Mouse (Mus musculus): Measurements from ENCODE around the gene Dner. TPM values are rescaled to one million over a fixed set of nuclear protein-coding genes. Genes with fewer than 3 reads are reported as not detected.
A peak's percentile ranks its signal among the peaks of the same experiment; 100 is the strongest.

The Dner gene
- total and polyA plus RNA-seq, 3 experiments: 0.05 to 0.43 (median 0.23) TPM

- no peak for TF ChIP-seq EP300 (IDR thresholded peaks at IDR 0.05; ENCODE audit: insufficient read depth, low read depth, low read length)
- no peak for TF ChIP-seq CTCF (IDR thresholded peaks at IDR 0.05)
- TF ChIP-seq POLR2A (IDR thresholded peaks at IDR 0.05; ENCODE audit: insufficient read depth, low read depth, low read length): no peak
- 69% methylated on average over 4 of the region's 4 CpGs for WGBS
- Histone ChIP-seq H3K9ac (ENCODE audit: low read depth, low read length) (no peak overlapping the region), H3K79me2 (replicated peaks; ENCODE audit: control insufficient read depth, insufficient read depth, low read length) (no peaks in the 10 kb centered on the region), H3K36me3 (ENCODE audit: control insufficient read depth, insufficient read depth, low read length) (no peaks in the 10 kb centered on the region), H3K4me1 (ENCODE audit: control insufficient read depth, insufficient read depth, low read length) (no peaks in the 10 kb centered on the region), H3K27ac (no peak overlapping the region), H3K4me3 (no peak overlapping the region), H3K27me3 (ENCODE audit: control insufficient read depth, insufficient read depth, low read length) (no peaks in the 10 kb centered on the region)
- peak; percentile 32 to 47 for DNase-seq
- intact Hi-C loops (cut with DNase I): no loop called here
These were observed 177.7 kb downstream of the Dner start for GRCm38 (mm10) chr1:84518347-84518746.

- Histone ChIP-seq H3K36me3 (ENCODE audit: control insufficient read depth, insufficient read depth, low read length) (no peaks in the 10 kb centered on the region), H3K4me1 (ENCODE audit: control insufficient read depth, insufficient read depth, low read length) (no peaks in the 10 kb centered on the region), H3K4me3 (no peak overlapping the region), H3K79me2 (replicated peaks; ENCODE audit: control insufficient read depth, insufficient read depth, low read length) (no peaks in the 10 kb centered on the region), H3K9ac (ENCODE audit: low read depth, low read length) (no peak overlapping the region), H3K27ac (no peak overlapping the region), H3K27me3 (ENCODE audit: control insufficient read depth, insufficient read depth, low read length) (no peaks in the 10 kb centered on the region)
- intact Hi-C loops (cut with DNase I): no loop called here
- 41% methylated on average over 3 of the region's 3 CpGs for WGBS
- no peak for DNase-seq
- TF ChIP-seq EP300 (IDR thresholded peaks at IDR 0.05; ENCODE audit: insufficient read depth, low read depth, low read length) (no peak), CTCF (IDR thresholded peaks at IDR 0.05) (no peak), POLR2A (IDR thresholded peaks at IDR 0.05; ENCODE audit: insufficient read depth, low read depth, low read length) (no peak)
These were observed 182.8 kb downstream of the Dner start for GRCm38 (mm10) chr1:84513201-84513600.

DNA sequence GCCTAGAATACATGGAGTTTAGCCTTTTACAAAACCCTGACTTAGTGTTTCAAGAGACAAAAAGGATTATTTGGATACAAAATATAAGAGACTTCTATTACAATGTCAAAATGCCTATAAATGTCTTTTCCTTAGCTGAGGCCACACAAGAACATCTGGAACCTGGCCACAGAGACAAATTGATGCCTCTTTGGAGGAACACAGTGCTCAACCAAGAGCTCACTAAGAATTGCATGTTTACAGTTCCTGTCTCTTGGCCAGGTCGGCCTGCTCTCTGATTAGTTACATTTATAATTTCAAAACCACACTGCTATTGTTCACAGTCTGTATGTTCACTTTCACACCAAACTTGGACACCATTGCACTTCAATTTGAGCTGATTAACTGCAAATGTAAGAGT is 187.5 kb downstream of the Dner start:
- whole genome bisulfite sequencing: 69% methylated on average over 1 of the region's 1 CpGs
- no peak overlapping the region for H3K27ac ChIP-seq
- H3K79me2 ChIP-seq (replicated peaks; ENCODE audit: control insufficient read depth, insufficient read depth, low read length): no peaks in the 10 kb centered on the region
- intact Hi-C loops (cut with DNase I): no loop called here
- no peak overlapping the region for H3K4me3 ChIP-seq
- DNase-seq: no peak
- TF ChIP-seq CTCF (IDR thresholded peaks at IDR 0.05) (no peak), EP300 (IDR thresholded peaks at IDR 0.05; ENCODE audit: insufficient read depth, low read depth, low read length) (no peak)
- no peaks in the 10 kb centered on the region for H3K36me3 ChIP-seq (ENCODE audit: control insufficient read depth, insufficient read depth, low read length)
- H3K9ac ChIP-seq (ENCODE audit: low read depth, low read length): no peak overlapping the region
- no peaks in the 10 kb centered on the region; the same call in 1 of the 2 replicates for H3K4me1 ChIP-seq (ENCODE audit: control insufficient read depth, insufficient read depth, low read length)
- H3K27me3 ChIP-seq (ENCODE audit: control insufficient read depth, insufficient read depth, low read length): no peaks in the 10 kb centered on the region

DNA sequence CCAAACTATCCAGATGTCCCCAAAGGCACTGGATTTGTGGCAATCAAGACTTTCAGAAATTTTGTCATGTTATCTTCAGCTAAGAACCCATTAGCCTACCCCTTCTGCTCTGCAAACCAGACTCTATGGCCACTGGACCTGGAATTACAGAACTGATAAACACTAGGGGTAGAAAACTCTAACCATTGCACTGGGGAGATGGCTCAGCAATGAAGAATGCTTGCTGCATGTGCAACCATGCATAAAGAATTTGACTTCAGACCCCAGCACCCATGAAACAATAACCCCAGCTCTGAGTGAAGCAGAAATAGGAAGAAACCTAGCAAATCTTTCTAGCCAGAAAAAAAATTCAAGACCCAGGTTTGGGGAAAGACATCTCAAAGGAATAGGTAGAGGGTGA is 188.5 kb downstream of the Dner start:
- Histone ChIP-seq H3K27me3 (ENCODE audit: control insufficient read depth, insufficient read depth, low read length) (no peaks in the 10 kb centered on the region), H3K79me2 (replicated peaks; ENCODE audit: control insufficient read depth, insufficient read depth, low read length) (no peaks in the 10 kb centered on the region), H3K27ac (no peak overlapping the region), H3K9ac (ENCODE audit: low read depth, low read length) (no peak overlapping the region), H3K4me1 (ENCODE audit: control insufficient read depth, insufficient read depth, low read length) (no peaks in the 10 kb centered on the region; the same call in 1 of the 2 replicates), H3K4me3 (no peak overlapping the region), H3K36me3 (ENCODE audit: control insufficient read depth, insufficient read depth, low read length) (no peaks in the 10 kb centered on the region)
- intact Hi-C loops (cut with DNase I): no loop called here
- DNase-seq: no peak
- TF ChIP-seq POLR2A (IDR thresholded peaks at IDR 0.05; ENCODE audit: insufficient read depth, low read depth, low read length) (no peak), CTCF (IDR thresholded peaks at IDR 0.05) (no peak), EP300 (IDR thresholded peaks at IDR 0.05; ENCODE audit: insufficient read depth, low read depth, low read length) (no peak)

GRCm38 (mm10) chr1:84506984-84507546 is 189.0 kb downstream of the Dner start:
- Histone ChIP-seq H3K36me3 (ENCODE audit: control insufficient read depth, insufficient read depth, low read length) (no peaks in the 10 kb centered on the region), H3K4me1 (ENCODE audit: control insufficient read depth, insufficient read depth, low read length) (no peaks in the 10 kb centered on the region; the same call in 1 of the 2 replicates), H3K27me3 (ENCODE audit: control insufficient read depth, insufficient read depth, low read length) (no peaks in the 10 kb centered on the region), H3K79me2 (replicated peaks; ENCODE audit: control insufficient read depth, insufficient read depth, low read length) (no peaks in the 10 kb centered on the region), H3K27ac (no peak overlapping the region), H3K9ac (ENCODE audit: low read depth, low read length) (no peak overlapping the region), H3K4me3 (no peak overlapping the region)
- DNase-seq: peak in 1 of 2 experiments; percentile 27
- 36% methylated on average over 6 of the region's 6 CpGs for WGBS
- intact Hi-C loops (cut with DNase I): no loop called here
- TF ChIP-seq CTCF (IDR thresholded peaks at IDR 0.05): no peak
- TF ChIP-seq POLR2A (IDR thresholded peaks at IDR 0.05; ENCODE audit: insufficient read depth, low read depth, low read length): no peak
- TF ChIP-seq EP300 (IDR thresholded peaks at IDR 0.05; ENCODE audit: insufficient read depth, low read depth, low read length): no peak

GRCm38 (mm10) chr1:84500673-84501072 is 195.3 kb downstream of the Dner start:
- no peak for TF ChIP-seq EP300 (IDR thresholded peaks at IDR 0.05; ENCODE audit: insufficient read depth, low read depth, low read length)
- no peak for TF ChIP-seq CTCF (IDR thresholded peaks at IDR 0.05)
- TF ChIP-seq POLR2A (IDR thresholded peaks at IDR 0.05; ENCODE audit: insufficient read depth, low read depth, low read length): no peak
- 88% methylated on average over 3 of the region's 3 CpGs for WGBS
- H3K9ac ChIP-seq (ENCODE audit: low read depth, low read length): no peak overlapping the region
- no peaks in the 10 kb centered on the region for H3K36me3 ChIP-seq (ENCODE audit: control insufficient read depth, insufficient read depth, low read length)
- intact Hi-C loops (cut with DNase I): no loop called here
- H3K4me3 ChIP-seq: no peak overlapping the region
- no peak for DNase-seq
- no peaks in the 10 kb centered on the region for H3K4me1 ChIP-seq (ENCODE audit: control insufficient read depth, insufficient read depth, low read length)
- no peaks in the 10 kb centered on the region for H3K27me3 ChIP-seq (ENCODE audit: control insufficient read depth, insufficient read depth, low read length)
- no peak overlapping the region for H3K27ac ChIP-seq
- H3K79me2 ChIP-seq (replicated peaks; ENCODE audit: control insufficient read depth, insufficient read depth, low read length): no peaks in the 10 kb centered on the region
